20 mouse cellular contexts compared by ENCODE assay signal in genomic region chr9:51271073-51271472, GRCm38 (mm10). TPM values are rescaled to one million over a fixed set of nuclear protein-coding genes. Genes with fewer than 3 reads are reported as not detected.
"Had no signal": no experiment of that assay in that cellular context is flagged by ENCODE, and none has a peak within 500 bp of the region (broad histone marks: within the 10 kb centered on the region; RNA-seq: fewer than 3 reads in every experiment).

No protein-coding gene starts in this region.

- H3K4me1 ChIP-seq: midbrain, embryonic 13.5 days; midbrain, embryonic 15.5 days; neural tube, embryonic 12.5 days had no signal

- H3K4me3 ChIP-seq: liver, embryonic 13.5 days; liver, embryonic 15.5 days; lung, embryonic 15.5 days; megakaryocyte, embryonic 14.5 days; midbrain, embryonic 13.5 days; midbrain, embryonic 15.5 days; neural tube, embryonic 12.5 days; stomach, embryonic 15.5 days had no signal

- H3K27ac ChIP-seq: liver, embryonic 13.5 days; liver, embryonic 15.5 days; lung, embryonic 15.5 days; macrophage; midbrain, embryonic 13.5 days; midbrain, embryonic 15.5 days; neural tube, embryonic 12.5 days; stomach, embryonic 15.5 days had no signal

- H3K9ac ChIP-seq: liver, embryonic 13.5 days; liver, embryonic 15.5 days; liver, postnatal 0 days; lung, embryonic 15.5 days; midbrain, embryonic 13.5 days; midbrain, embryonic 15.5 days; neural tube, embryonic 12.5 days; stomach, embryonic 15.5 days had no signal

- H3K9me3 ChIP-seq: liver, embryonic 13.5 days; liver, embryonic 15.5 days; lung, embryonic 15.5 days; megakaryocyte, embryonic 14.5 days; midbrain, embryonic 13.5 days; midbrain, embryonic 15.5 days; neural tube, embryonic 12.5 days; stomach, embryonic 15.5 days had no signal

- H3K27me3 ChIP-seq: liver, embryonic 13.5 days; lung, embryonic 15.5 days; midbrain, embryonic 13.5 days; midbrain, embryonic 15.5 days; neural tube, embryonic 12.5 days; stomach, embryonic 15.5 days had no signal

- H3K36me3 ChIP-seq: liver, embryonic 13.5 days; liver, embryonic 15.5 days; lung, embryonic 15.5 days; midbrain, embryonic 13.5 days; midbrain, embryonic 15.5 days; neural tube, embryonic 12.5 days; stomach, embryonic 15.5 days had no signal

- DNase-seq: liver, embryonic 13.5 days; liver, postnatal 0 days; lung, postnatal 10 days; right cerebral cortex, postnatal 14 days; thymus, adult 2 months; thymus, postnatal 25 days; thymus, postnatal 4 days had no signal

- H3K4me2 ChIP-seq: liver, embryonic 11.5 days; liver, embryonic 13.5 days; liver, embryonic 15.5 days; lung, embryonic 15.5 days; midbrain, embryonic 11.5 days; midbrain, embryonic 13.5 days; midbrain, embryonic 15.5 days; neural tube, embryonic 12.5 days; stomach, embryonic 15.5 days had no signal

- ATAC-seq: liver, postnatal 0 days; midbrain, embryonic 13.5 days; midbrain, embryonic 15.5 days had no signal

RNA-seq across cellular contexts. Expression of gene Pou2af1, which starts 57.6 kb away (rescaled TPM):
- polyA plus RNA-seq: midbrain, embryonic 13.5 days; midbrain, postnatal 0 days; neural tube, embryonic 12.5 days; neural tube, embryonic 14.5 days had no signal

RNA-seq across cellular contexts. Expression of gene 1810046K07Rik, which starts 57.6 kb away (rescaled TPM):
- polyA plus RNA-seq: liver, embryonic 11.5 days; liver, embryonic 13.5 days; macrophage; midbrain, embryonic 11.5 days; midbrain, embryonic 13.5 days; midbrain, embryonic 15.5 days; midbrain, postnatal 0 days; neural tube, embryonic 12.5 days; neural tube, embryonic 14.5 days; urinary bladder, adult 2 months had no signal
